Mouse (Mus musculus): Measurements from ENCODE around the gene Atg2b. TPM values are rescaled to one million over a fixed set of nuclear protein-coding genes. Genes with fewer than 3 reads are reported as not detected.

The Atg2b gene
- total RNA-seq, 2 experiments from 2014 or later = 14.0 to 14.6 TPM

DNA sequence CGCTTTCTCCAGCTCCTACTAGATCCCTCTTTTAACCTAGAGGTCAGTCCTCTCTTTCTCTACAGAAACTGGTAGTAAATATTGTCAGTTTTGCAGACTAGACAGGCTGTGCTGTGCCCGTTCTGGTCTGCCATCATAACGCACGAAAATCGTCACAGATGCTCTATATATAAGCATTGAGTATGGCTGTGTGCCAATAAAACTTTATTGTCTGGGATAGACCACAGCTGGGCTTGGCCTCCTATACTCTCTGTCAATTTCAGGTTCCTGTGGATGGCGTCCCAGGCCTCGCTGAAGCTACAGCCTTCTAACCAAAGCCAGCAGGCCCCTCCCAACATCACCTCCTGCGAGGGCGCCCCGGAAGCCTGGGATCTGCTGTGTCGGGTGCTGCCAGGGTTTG, 81.1 kb downstream of the Atg2b start:
- DNase-seq = no peak
- intact Hi-C loops (cut with DNase I; ENCODE audit: low total_unique reads) = no loop called here

DNA sequence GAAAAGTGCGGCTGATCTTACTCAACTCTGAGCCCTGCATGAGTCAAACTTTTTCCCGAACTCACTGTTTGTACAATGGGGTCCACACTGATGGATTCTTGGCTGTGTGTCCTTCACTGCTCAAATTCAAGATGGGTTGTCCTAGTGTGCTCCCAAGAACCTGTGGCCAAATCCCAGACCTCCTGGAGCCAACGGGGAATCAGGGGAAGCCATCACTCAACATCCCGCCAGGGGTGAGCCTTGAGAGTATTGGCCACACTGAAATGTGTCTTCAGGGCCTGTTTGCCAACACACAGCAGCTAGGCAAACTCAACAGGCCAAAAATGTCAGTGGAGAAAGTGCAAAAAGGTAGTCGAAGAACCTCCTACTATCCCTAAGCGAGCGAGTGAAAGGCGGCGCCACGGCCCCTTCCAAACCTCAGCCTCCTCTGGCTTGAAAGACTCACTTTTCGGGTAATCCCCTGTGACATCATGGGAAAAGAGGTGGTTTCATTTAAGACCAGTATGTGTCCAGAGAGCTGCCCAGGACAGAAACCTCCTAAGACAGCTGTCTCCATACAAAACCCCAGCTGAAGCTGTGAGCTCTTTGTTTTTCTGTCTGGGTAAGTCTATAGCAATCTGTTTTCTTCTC, 82.3 kb downstream of the Atg2b start, which contains the start of gene Bdkrb1:
TSS of gene Bdkrb1 (plus strand) at position 505 of the 630 bp plus-strand sequence.
- intact Hi-C loops (cut with DNase I; ENCODE audit: low total_unique reads) = no loop called here

DNA sequence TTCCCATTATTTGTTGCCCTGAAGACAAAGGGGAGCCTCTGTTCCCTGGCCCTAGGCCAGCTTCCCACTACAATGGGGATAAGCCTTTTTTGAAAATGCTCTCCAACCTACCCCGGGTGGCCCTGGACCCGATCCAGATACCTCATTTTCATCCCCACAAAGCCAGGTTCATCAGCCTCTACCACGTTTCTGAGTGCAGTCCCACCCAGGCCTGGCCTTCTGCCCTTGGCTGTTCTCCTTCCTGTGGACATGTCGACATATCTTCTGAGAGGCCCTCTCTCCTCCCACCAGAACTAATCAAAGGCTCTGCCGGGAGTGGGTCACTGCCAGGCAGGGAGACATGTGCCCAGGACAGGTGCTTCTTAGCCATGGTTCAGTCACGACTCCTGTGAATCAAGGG, 83.4 kb downstream of the Atg2b start:
- DNase-seq = no peak
- intact Hi-C loops (cut with DNase I; ENCODE audit: low total_unique reads) = no loop called here

More for the DNA sequence above, 82.3 kb downstream of the Atg2b start, which contains the start of gene Bdkrb1:
- DNase-seq = no peak

DNA sequence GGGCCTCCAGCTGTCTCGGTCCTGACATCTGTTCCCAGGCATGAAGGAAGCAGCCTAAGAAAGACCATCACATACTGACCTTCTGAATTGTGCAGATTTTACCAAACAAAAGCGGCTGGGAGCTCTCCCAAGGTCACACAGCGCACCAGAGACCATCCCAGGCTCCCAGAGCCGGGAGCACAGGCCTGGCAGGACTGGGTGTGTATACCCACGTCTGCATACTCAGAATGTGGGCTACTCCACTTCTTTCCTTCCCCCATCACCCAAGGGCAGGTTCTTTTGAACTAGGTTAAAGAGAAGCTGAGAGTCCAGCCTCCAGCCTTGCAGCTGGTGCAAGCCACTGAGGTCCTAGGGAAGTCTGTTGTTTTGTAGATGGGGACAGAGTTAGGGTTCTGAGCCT, 85.9 kb downstream of the Atg2b start:
- no peak for DNase-seq

DNA sequence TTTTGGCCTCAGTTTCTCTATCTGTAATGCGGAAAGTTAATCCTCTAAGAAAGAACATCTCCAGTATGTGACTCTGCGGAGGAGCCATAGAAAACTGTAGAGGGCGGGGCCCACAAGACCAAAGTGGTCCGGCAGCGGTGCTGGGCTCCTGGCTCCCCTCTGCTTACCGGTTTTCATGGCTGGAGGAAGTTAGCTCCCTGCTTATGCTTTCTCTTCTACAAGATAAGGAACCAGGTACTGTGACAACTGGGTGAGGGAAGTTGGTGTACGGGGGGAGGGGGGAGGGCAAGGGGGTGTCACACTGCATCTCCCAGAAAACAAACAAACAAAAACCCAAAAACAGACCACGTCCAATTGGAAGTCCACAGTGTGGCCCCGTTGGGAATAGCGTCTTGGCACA, 86.5 kb downstream of the Atg2b start:
- DNase-seq = no peak
- intact Hi-C loops (cut with DNase I; ENCODE audit: low total_unique reads) = no loop called here

More for the DNA sequence above, 85.9 kb downstream of the Atg2b start:
- intact Hi-C loops (cut with DNase I; ENCODE audit: low total_unique reads) = no loop called here

DNA sequence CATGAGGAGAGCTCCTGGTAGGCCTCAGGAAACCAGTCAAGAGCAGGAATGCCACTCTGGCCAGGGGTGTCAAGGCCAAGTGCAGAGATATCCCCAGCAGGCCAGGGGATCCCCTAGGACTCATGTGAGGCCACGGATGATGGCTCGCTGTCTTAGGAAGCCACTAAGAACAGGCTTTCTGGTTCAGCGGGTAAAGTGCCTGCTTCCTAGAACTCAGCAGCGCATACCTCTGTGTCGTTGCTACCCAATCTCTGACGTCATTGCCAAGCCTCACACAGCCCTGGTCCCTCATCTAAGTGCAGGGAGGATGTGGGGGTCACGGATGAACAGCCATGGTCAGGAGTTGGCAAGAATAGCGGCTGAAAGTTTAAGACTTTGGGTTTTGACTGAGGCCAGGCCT, 87.9 kb downstream of the Atg2b start:
- no peak for DNase-seq
- intact Hi-C loops (cut with DNase I; ENCODE audit: low total_unique reads) = no loop called here

DNA sequence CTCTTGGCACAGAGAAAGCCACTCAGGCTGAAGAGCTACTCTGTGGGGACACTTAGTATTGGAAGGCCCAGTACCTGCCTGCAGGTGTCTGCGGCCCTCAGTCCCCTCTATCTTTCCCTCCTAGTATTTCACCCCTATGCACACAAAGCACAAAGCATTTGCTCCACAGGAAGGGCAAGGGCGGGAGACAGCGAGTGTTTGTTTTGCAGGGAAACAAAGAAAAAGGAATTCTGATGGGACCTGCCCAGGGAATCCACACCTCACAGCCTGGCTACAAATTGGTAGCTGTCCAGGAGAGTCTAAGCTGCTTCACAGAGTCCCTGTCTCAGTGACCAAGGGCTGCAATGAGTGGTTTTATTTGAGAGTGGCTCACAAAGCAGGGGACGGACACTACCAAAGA, 91.5 kb downstream of the Atg2b start:
- intact Hi-C loops (cut with DNase I; ENCODE audit: low total_unique reads) = no loop called here
- DNase-seq = no peak

DNA sequence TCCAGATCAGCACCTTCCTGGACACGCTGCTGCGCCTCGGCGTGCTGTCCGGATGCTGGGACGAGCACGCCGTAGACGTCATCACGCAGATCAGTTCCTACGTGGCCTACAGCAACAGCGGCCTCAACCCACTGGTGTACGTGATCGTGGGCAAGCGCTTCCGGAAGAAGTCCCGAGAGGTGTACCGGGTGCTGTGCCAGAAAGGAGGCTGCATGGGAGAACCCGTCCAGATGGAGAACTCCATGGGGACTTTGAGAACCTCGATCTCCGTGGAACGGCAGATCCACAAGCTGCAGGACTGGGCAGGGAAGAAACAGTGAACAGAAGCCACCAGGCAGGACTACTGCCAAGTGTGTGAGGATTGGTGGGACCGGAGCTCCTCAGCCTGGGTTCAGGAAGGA, 92.7 kb downstream of the Atg2b start:
- no peak for DNase-seq
- intact Hi-C loops (cut with DNase I; ENCODE audit: low total_unique reads) = no loop called here

DNA sequence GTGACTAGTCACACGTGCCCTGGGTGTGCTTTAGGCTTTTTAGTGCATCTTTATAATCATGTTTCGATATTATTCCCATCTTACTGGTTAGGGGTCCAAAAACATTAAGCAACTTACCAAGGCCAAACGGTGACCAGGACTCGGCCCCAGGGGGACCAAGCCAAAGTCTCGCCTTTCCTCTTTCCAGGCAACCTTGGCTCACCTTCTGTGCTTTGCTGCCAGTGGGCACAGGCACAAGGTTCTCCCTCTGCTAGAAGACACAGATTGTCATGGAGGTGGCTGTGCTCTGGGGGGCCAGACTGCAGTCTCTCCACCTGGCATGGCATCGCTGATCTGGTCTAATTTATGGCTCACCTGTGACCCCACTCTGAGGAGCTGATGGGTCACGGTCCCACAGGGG, 94.2 kb downstream of the Atg2b start:
- DNase-seq = peak; percentile 38
- intact Hi-C loops (cut with DNase I; ENCODE audit: low total_unique reads) = no loop called here

DNA sequence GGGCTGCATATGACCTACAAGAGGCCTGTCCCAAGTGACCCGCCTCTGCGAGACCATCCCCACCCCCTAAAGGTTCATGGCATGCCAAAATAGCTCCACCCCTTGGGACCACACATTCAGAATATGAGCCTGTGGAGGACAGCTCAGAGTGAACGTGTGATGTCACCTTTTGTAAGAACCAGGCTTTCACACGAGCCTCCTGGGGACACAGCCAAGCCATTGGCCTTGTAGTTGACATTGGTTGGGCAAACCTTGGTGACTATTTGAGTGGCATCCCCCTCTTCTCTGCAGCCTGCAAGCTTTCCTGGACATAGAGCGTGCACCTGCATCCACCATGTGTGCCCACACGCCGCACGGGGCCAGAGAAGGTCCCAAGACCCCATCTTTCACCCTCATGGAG, 97.5 kb downstream of the Atg2b start:
- intact Hi-C loops (cut with DNase I; ENCODE audit: low total_unique reads) = no loop called here
- no peak for DNase-seq

DNA sequence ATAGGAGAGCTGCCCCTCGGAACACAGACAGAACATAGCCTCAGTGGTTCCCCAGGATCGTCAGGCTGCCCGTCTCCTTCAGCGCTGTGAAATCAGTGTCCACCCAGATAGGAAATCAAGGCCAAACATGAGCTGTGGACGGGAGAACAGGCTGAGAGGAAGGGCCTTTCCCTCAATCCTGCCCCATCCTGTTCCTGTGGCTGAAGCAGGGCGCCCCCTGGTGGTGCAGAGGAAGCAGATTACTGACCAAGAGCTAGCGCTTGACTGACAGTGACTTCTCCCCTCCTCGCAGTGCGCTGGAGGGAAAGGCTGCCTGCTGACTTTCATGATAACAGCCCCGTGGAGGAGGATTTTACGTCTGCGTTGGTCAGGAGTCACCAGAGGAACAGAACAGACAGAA, 100.2 kb downstream of the Atg2b start:
- intact Hi-C loops (cut with DNase I; ENCODE audit: low total_unique reads) = loop anchor here (2.0 kb wide), 1 partner anchor 88 kb away; no protein-coding TSS in a partner anchor
- peak; percentile 79 for DNase-seq

DNA sequence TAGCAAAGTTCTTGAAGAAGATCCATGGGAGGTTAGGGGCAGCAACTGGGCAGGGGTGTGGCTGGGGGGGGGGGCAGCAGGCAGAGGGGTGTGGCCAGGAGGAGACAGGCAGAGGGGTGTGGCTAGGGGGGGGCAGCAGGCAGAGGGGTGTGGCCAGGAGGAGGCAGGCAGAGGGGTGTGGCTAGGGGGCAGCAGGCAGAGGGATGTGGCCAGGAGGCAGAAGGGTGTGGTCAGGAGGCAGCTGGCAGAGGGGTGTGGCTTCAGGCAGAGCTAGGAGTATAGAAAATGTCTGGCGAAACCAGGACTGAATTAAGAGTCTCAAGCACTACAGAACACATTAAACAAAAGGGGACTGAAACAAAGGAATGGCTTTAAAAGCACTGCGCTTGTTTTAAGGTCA, 101.5 kb downstream of the Atg2b start:
- intact Hi-C loops (cut with DNase I; ENCODE audit: low total_unique reads) = no loop called here
- DNase-seq = no peak

DNA sequence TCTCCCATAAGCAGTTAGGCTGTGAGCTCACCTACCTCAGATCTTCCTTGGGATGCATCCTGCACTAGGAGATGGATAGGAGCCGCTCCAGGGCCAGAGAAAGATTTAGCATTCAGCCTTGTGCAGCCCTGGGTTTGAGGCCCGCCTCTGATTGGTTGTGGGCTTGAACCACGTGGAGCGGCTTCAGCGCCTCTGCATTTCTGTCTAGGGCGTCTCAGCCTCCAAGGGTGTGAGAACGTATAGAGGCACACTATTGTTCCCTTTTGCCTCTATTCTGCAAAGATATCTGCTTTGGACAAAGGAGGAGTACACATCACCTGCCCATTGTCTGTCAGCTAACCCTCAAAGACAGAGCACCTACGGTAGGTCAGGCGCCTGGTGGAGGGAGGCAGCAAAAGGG, 102.5 kb downstream of the Atg2b start:
- intact Hi-C loops (cut with DNase I; ENCODE audit: low total_unique reads) = no loop called here
- DNase-seq = no peak

DNA sequence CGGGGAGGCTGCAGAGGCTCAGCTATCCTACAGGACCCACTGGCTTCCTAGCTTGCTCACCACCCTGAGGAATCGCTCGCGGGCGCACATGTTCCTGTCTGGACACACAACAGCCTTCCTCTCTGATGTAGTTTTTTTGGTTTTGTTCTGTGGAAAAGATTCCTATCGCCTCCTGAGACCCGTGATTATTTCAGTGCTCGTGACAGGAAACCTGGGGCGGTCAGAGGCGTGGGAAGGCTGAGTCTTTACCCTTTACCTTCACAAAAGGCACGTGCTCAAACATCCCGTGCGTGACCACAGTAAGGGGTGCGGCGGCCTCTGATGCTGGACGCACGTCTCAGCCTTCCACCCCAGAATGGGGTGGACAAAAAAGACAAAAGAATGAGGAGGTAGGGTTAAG, 104.5 kb downstream of the Atg2b start:
- intact Hi-C loops (cut with DNase I; ENCODE audit: low total_unique reads) = no loop called here

DNA sequence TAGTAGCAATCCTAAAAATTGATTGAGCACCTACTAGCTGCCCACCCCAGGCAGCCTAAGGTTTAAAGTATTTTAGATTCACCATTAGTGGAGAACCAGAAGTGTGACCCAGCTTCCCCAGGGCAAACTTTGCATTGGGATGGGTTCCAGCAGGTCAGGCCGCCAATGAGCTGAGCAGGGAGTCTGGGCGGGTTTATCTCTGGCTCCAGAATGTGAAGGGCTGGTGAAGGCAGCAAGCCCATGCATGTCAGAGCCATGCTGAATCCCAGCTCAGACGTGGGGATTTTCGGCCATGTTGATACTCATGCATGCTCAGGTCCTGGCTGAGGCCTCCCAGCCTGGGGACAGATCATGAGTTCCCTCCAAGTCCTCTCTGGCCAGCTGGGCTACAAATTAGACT, 110.7 kb downstream of the Atg2b start:
- intact Hi-C loops (cut with DNase I; ENCODE audit: low total_unique reads) = no loop called here
- DNase-seq = no peak

More for the DNA sequence above, 104.5 kb downstream of the Atg2b start:
- no peak for DNase-seq

DNA sequence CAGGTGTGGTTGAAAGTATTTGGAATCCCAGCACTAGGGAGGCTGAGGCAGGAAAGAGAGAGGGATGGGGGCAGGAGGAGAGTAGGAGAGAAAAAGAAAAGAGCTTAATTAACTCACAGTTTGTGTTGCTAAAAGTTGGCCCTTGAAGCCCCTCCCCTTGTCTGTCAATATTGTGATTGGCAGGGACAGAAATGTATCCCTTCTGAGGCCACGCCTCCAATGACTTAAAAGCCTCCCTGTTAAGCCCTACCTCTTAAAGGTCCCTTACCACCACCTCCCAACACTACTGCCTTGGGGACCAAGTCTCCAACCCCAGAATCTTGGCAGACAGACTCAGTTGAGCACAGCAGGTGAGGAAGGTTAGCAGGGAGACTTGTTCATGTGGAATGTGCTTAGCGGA, 112.4 kb downstream of the Atg2b start:
- DNase-seq = no peak
- intact Hi-C loops (cut with DNase I; ENCODE audit: low total_unique reads) = no loop called here

DNA sequence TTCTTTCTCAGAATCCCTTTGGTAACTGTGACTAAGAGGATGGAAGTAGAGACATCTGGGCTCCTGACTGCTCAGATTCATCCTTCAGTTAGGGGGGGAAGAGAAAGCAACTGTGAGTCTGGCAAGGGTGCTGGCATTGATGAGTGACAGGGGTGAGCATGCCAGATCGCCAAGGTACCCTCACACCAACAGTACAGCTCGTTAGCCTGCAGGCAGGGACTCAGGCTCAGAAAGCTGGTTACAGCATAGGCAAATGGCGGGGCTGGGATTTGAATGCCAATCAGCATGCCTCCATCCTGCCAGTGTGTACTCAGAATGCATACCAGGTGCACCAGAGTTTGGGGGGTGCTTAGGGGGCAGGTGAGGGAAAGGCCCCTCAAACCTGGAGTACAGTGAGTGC, 113.1 kb downstream of the Atg2b start:
- intact Hi-C loops (cut with DNase I; ENCODE audit: low total_unique reads) = no loop called here
- no peak for DNase-seq

Other genes starting within 250 kb of the Atg2b start
- 1 to 10 TPM; 1.1 to 1.6 TPM for gene D430019H16Rik, start 231.4 kb downstream of the Atg2b start, total RNA-seq (2021)
- 1 to 10 TPM in 1 of 2 experiments, under 1 TPM in 1; 0.82 to 1.8 TPM for gene Bdkrb2, start 122.0 kb downstream of the Atg2b start, total RNA-seq (2021)
- gene Bdkrb1, start 82.1 kb downstream of the Atg2b start, total RNA-seq (2021) = not detected
- 1 to 10 TPM; 4.5 to 5.6 TPM for gene Gskip, start 382 bp downstream of the Atg2b start, total RNA-seq (2021)
- not detected for gene Ak7, start 20.8 kb upstream of the Atg2b start, total RNA-seq (2021)
- 10 to 100 TPM; 64.5 to 70.9 TPM for gene Papola, start 99.5 kb upstream of the Atg2b start, total RNA-seq (2021)

Data from gastrocnemius, postnatal 14 days (tissue).